Mouse (Mus musculus) erythroblast, embryonic 14.5 days (primary cell): ENCODE data around the gene Lama5.

Source experiments
- GATA1 ChIP-seq: IDR thresholded peaks from 2 replicates; pipeline ENCODE4 v1.6.1; 2012; ENCODE audit warnings: low read length, inconsistent platforms, mixed read lengths
- TAL1 ChIP-seq: IDR thresholded peaks from 3 replicates; pipeline ENCODE4 v1.6.1; 2012; ENCODE audit warnings: low read length, inconsistent platforms, mixed read lengths

DNA sequence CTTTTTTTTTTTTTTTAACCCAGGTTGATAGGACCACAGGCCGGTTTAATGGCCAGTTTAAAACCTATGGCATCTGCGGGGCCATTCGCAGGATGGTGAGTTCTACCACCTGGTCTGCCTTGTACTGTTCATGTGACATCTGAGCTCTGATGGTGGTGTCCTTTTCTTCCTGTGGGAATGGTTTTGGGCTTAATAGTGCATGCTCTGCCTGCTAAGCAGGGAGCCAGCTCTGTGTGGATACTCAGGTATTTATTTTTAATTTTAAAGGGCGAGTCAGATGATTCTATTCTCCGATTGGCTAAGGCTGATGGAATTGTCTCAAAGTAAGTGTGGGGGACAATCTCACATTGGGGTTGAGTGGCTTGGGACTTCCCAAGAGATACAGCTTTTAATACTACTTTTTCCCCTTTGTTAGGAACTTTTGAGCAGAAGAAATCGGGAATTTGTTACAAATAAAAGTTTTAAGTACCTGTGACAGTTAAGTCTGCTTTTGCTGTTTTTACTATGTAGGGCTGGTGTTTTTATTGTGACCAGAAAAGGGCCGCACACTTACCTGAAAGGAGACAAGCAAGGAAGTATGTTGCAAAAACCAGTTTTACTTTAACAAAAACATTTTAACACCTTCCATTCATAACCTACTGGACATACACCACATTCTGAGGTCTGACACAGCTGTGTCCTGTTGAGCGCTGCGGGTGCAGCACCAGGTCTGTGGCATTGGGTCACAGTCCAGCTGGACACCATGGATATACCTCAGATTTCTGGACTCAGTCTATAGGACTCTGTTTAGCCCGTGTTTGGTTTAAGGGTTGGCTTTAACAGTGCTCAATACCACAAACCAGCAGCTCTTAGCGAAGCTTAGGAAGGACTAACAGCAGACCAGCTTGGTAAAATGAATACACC is 32.6 kb upstream of the Lama5 start:
- TF ChIP-seq GATA1 (no peak), TAL1 (no peak)
